Mouse (Mus musculus): ENCODE measurements around the gene Pfn2. TPM values are rescaled to one million over a fixed set of nuclear protein-coding genes. Genes with fewer than 3 reads are reported as not detected.
"Not testable (repeated sequence)": the region's sequence is repeated elsewhere in the genome, so short reads cannot be mapped to it uniquely, and the experiment has no call there.

Gene Pfn2
- polyA plus RNA-seq, 1 experiment: 200 TPM

DNA sequence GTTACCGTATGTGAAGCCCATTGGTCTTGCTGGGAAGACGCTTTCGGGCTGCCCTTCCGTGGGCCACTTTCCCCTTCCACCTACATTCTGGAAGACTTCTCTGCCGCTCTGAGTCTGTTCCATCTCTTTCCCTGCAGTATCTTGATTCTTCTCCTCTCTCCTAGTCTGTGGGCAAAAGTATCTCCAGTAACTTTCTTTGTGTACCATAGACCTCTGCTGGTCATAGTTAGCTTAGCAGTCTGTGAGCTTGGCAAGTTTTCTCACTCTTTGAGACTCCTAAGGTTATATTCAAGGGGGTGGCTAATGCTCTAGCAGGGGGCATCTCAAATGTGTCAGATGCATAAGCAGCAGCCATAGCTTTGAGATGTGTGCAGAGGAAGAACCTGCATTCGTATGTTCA lies 32.4 kb downstream of the Pfn2 start:
- WGBS: 76% methylated on average over 6 of the region's 6 CpGs
- TF ChIP-seq CTCF (IDR thresholded peaks at IDR 0.05; ENCODE audit: insufficient read depth, low read depth, low read length): no peak
- no peak for TF ChIP-seq POLR2A (IDR thresholded peaks at IDR 0.05; ENCODE audit: insufficient read depth, low read depth, low read length)
- H3K4me3 ChIP-seq (ENCODE audit: insufficient read depth, low read depth, low read length): no peak overlapping the region
- no peak overlapping the region for H3K27ac ChIP-seq (ENCODE audit: insufficient read depth, low read depth, low read length)
- no peaks in the 10 kb centered on the region for H3K4me1 ChIP-seq (ENCODE audit: control insufficient read depth, insufficient read depth, low read length)

DNA sequence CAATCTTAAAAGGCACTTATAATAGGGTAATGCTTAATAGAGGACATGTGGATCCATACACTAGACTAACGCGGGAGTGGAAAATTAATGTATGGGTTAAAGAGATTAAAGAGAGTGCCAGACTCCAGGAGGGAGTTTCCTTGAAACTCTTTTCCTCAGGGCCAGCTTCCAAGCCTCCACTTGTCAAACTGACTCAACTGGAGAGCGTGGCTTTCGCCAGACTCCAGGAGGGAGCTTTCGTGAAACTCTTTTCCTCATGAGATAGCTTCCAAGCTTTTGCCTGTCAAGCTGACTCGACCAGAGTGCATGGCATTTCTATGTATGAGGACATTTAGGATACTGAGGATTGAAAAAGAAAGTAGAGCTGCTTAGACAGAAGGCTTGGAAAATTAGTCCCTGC lies 52.8 kb downstream of the Pfn2 start:
- H3K4me3 ChIP-seq (ENCODE audit: insufficient read depth, low read depth, low read length); H3K4me1 ChIP-seq (ENCODE audit: control insufficient read depth, insufficient read depth, low read length); H3K27ac ChIP-seq (ENCODE audit: insufficient read depth, low read depth, low read length): not testable (repeated sequence)
- 38% methylated on average over 6 of the region's 6 CpGs for WGBS

Other genes starting within 250 kb of the Pfn2 start
- gene Commd2, start 196.4 kb downstream of the Pfn2 start, polyA plus RNA-seq (2012; ENCODE audit: insufficient read depth, insufficient read length, low replicate concordance, missing spikeins): not detected in 2 replicates
- not detected in 2 replicates for gene Ankub1, start 155.3 kb downstream of the Pfn2 start, polyA plus RNA-seq (2012; ENCODE audit: insufficient read depth, insufficient read length, low replicate concordance, missing spikeins)
- gene Rnf13, start 112.0 kb downstream of the Pfn2 start, polyA plus RNA-seq (2012; ENCODE audit: insufficient read depth, insufficient read length, low replicate concordance, missing spikeins): 403 TPM in 1 of 2 replicates, not detected in the other